Mouse (Mus musculus) stomach, postnatal 0 days (tissue): Measurements from ENCODE around the gene Rmi2.

ENCODE experiments used
- CTCF ChIP-seq: IDR thresholded peaks from 2 replicates; pipeline ENCODE4 v1.5.1; 2016; ENCODE audit warnings: antibody characterized with exemption, low read depth, mild to moderate bottlenecking, moderate library complexity
- EP300 ChIP-seq: optimal IDR thresholded peaks from 2 replicates; pipeline ENCODE3; 2016; ENCODE audit warnings: antibody characterized with exemption

- TF ChIP-seq CTCF = no peak
- TF ChIP-seq EP300 = no peak
Observed at GRCm38 (mm10) chr16:10843486-10844318, 8.8 kb downstream of the Rmi2 start.
